Mouse (Mus musculus) megakaryocyte, embryonic 14.5 days (primary cell): ENCODE measurements around the gene Ranbp3l. TPM values are rescaled to one million over a fixed set of nuclear protein-coding genes. Genes with fewer than 3 reads are reported as not detected.
"Not testable (repeated sequence)": the region's sequence is repeated elsewhere in the genome, so short reads cannot be mapped to it uniquely, and the experiment has no call there.

Experiments used
- H3K27me3 ChIP-seq: replicated peaks from 2 replicates; pipeline ENCODE3; 2012; ENCODE audit warnings: inconsistent platforms
- H3K36me3 ChIP-seq: replicated peaks from 2 replicates; pipeline ENCODE3; 2012; ENCODE audit warnings: low read length, inconsistent platforms, mixed read lengths
- H3K4me1 ChIP-seq: 2 replicates; pipeline ENCODE4 v1.6.1; 2012; ENCODE audit warnings: inconsistent platforms
- H3K4me3 ChIP-seq: replicated peaks from 2 replicates; pipeline ENCODE3; 2012; ENCODE audit warnings: moderate library complexity, mild to moderate bottlenecking, inconsistent platforms
- H3K9me3 ChIP-seq: 2 replicates; pipeline ENCODE4 v1.6.1; 2012; ENCODE audit warnings: inconsistent platforms
- FLI1 ChIP-seq: IDR thresholded peaks from 2 replicates; pipeline ENCODE4 v1.6.1; 2012; ENCODE audit warnings: low read length, inconsistent platforms, mixed read lengths
- GATA1 ChIP-seq: IDR thresholded peaks from 3 replicates; pipeline ENCODE4 v1.6.1; 2012; ENCODE audit warnings: mixed read lengths, low read length, inconsistent platforms, borderline replicate concordance
- polyA plus RNA-seq: library from polyadenylated mRNA; stranded (reverse); fragments of >175 nt; gene quantifications from 2 replicates; pipeline ENCODE4 v1.2.3, GENCODE M21; 2012; ENCODE audit warnings: low replicate concordance; ENCODE audit not compliant: insufficient read depth

The Ranbp3l gene
- polyA plus RNA-seq, 1 experiment: not detected

- Histone ChIP-seq H3K4me3 (no peak overlapping the region), H3K36me3 (no peaks in the 10 kb centered on the region), H3K27me3 (no peaks in the 10 kb centered on the region), H3K4me1 (no peaks in the 10 kb centered on the region), H3K9me3 (no peaks in the 10 kb centered on the region)
- no peak for TF ChIP-seq FLI1
- no peak for TF ChIP-seq GATA1
These were observed 27.0 kb downstream of the Ranbp3l start for GRCm38 (mm10) chr15:8994608-8995277.

GRCm38 (mm10) chr15:8995490-8995889, 27.7 kb downstream of the Ranbp3l start:
- Histone ChIP-seq H3K36me3 (no peaks in the 10 kb centered on the region), H3K4me3 (no peak overlapping the region), H3K9me3 (no peaks in the 10 kb centered on the region), H3K4me1 (no peaks in the 10 kb centered on the region), H3K27me3 (no peaks in the 10 kb centered on the region)
- no peak for TF ChIP-seq GATA1
- TF ChIP-seq FLI1: no peak

DNA sequence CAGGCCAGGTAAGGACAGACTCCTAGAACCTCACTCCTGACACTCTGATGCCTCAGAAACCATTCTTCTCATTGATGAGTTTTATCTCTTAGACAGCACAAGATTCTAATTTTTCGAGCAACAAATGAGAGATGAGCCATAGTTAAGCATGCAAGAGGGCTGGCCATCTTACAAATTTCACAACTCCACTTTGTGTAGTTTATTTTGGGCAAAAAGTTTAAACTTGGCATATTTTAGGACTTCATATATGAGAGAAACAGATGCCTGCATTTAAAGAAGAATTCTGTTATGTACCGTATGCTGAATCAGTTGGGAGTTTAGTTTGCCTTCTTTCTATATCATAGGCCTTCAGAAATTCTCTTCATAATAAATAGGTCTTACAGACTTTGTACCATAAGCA, 35.0 kb downstream of the Ranbp3l start:
- Histone ChIP-seq H3K27me3 (no peaks in the 10 kb centered on the region), H3K9me3 (no peaks in the 10 kb centered on the region), H3K36me3 (no peaks in the 10 kb centered on the region), H3K4me3 (no peak overlapping the region), H3K4me1 (no peaks in the 10 kb centered on the region)
- TF ChIP-seq GATA1 (no peak), FLI1 (no peak)

DNA sequence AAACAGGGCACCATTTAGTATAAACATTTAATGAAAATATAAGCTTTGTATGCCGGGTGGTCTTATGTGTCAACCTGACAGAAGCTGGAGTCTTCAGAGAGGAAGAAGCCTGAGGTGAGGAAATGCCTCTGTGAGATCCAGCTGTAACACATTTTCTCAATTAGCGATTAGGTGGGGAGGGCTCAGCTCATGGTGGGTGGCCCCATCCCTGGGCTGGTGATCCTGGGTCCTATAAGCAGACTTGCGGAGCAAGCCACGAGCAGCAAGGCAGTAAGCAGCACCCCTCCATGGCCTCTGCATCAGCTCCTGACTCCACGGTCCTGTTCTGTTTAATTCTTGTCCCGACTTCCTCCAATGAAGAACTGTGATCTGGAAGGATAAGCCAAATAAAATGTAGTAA, 41.4 kb downstream of the Ranbp3l start:
- Histone ChIP-seq H3K9me3 (no peaks in the 10 kb centered on the region), H3K4me3 (no peak overlapping the region), H3K4me1 (no peaks in the 10 kb centered on the region), H3K27me3 (no peaks in the 10 kb centered on the region), H3K36me3 (no peaks in the 10 kb centered on the region)
- TF ChIP-seq FLI1 (no peak), GATA1 (no peak)

DNA sequence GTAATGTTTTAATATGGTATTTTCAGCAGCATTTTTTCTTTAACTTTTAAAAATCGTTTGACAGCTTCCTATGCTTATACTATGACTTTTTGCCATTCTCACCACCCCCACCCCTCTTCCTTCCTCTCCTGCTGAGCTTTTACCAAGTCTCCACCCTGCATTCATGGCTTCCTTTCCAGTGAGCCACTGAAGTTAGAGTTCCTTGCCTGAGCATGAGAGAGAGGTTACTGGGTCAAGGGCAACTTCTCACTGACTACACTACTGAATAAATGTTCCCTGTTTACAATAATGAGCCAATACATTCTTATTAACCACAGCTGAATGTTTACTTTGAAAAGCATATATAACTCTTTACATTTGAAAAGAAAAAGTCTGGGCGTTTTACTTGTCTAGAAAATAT, 46.8 kb downstream of the Ranbp3l start:
- no peaks in the 10 kb centered on the region for H3K27me3 ChIP-seq
- H3K9me3 ChIP-seq: peaks cover 3% of the 10 kb centered on the region
- no peaks in the 10 kb centered on the region for H3K36me3 ChIP-seq
- peaks cover 3% of the 10 kb centered on the region; the same call in 1 of the 2 replicates for H3K4me1 ChIP-seq
- H3K4me3 ChIP-seq: no peak overlapping the region
- TF ChIP-seq FLI1: no peak
- TF ChIP-seq GATA1: no peak

- not testable (repeated sequence) for H3K9me3 ChIP-seq, H3K4me3 ChIP-seq, H3K27me3 ChIP-seq, H3K4me1 ChIP-seq, H3K36me3 ChIP-seq
These were observed 47.7 kb downstream of the Ranbp3l start for GRCm38 (mm10) chr15:9015496-9015895.

- peaks cover 9% of the 10 kb centered on the region for H3K4me1 ChIP-seq
- H3K27me3 ChIP-seq: no peaks in the 10 kb centered on the region
- no peak for TF ChIP-seq FLI1
- TF ChIP-seq GATA1: no peak
- H3K4me3 ChIP-seq: no peak overlapping the region
- H3K36me3 ChIP-seq: no peaks in the 10 kb centered on the region
- H3K9me3 ChIP-seq: no peaks in the 10 kb centered on the region
These were observed 88.0 kb downstream of the Ranbp3l start for GRCm38 (mm10) chr15:9055704-9056103.

GRCm38 (mm10) chr15:9059856-9060255, 92.1 kb downstream of the Ranbp3l start:
- H3K4me3 ChIP-seq: no peak overlapping the region
- H3K4me1 ChIP-seq: peaks cover 9% of the 10 kb centered on the region
- no peaks in the 10 kb centered on the region for H3K27me3 ChIP-seq
- no peaks in the 10 kb centered on the region for H3K9me3 ChIP-seq
- no peaks in the 10 kb centered on the region for H3K36me3 ChIP-seq
- TF ChIP-seq FLI1: no peak
- no peak for TF ChIP-seq GATA1

GRCm38 (mm10) chr15:9061150-9061882, 93.6 kb downstream of the Ranbp3l start:
- H3K4me3 ChIP-seq: no peak overlapping the region
- no peaks in the 10 kb centered on the region for H3K36me3 ChIP-seq
- H3K9me3 ChIP-seq: no peaks in the 10 kb centered on the region
- no peaks in the 10 kb centered on the region for H3K27me3 ChIP-seq
- H3K4me1 ChIP-seq: peaks cover 9% of the 10 kb centered on the region
- TF ChIP-seq FLI1: no peak
- no peak for TF ChIP-seq GATA1

DNA sequence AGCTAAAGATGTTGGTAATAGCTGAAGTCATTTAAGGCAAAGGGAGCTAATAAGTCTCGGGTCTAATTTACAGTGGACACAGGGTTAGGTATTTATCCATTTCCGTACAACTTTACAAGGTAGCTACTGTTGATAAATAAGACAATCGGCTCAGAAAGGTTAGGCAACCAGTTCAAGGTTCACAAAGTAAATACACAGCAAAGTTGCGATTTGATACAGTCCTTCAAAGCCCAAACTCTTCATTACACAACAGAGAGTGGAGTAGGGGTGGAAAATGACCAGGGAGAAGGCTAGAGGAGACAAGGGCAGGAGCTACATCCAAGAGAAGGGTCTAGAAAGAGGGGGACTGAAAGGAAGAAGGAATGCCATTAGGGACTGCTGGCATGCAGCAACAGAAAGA, 101.1 kb downstream of the Ranbp3l start:
- H3K9me3 ChIP-seq: no peaks in the 10 kb centered on the region
- no peak overlapping the region for H3K4me3 ChIP-seq
- H3K4me1 ChIP-seq: peaks cover 21% of the 10 kb centered on the region
- no peaks in the 10 kb centered on the region for H3K36me3 ChIP-seq
- no peak for TF ChIP-seq FLI1
- no peaks in the 10 kb centered on the region for H3K27me3 ChIP-seq

DNA sequence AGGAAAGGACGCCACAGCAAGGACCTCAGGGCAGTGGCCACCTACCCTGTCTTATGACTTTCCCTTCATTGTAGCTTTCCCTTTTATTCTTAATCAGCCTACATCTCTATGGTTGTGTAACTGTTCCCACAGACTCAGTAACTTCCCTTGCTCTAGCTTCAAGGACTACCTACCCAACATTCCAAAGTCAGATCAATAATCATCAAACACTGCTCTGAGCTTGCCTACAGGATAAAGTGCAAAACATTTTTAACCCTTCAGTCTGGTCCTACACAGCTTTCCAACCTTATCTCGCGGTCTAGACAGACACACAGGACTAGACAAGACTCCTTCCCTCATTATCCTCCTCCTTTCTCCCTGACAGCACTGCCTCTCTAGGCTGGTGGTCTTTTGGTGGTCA, 102.6 kb downstream of the Ranbp3l start:
- peak overlapping the region; percentile 98 for H3K4me3 ChIP-seq
- TF ChIP-seq GATA1: no peak

More for the DNA sequence above, 102.6 kb downstream of the Ranbp3l start:
- Histone ChIP-seq H3K9me3 (no peaks in the 10 kb centered on the region), H3K36me3 (peaks cover 3% of the 10 kb centered on the region), H3K27me3 (no peaks in the 10 kb centered on the region), H3K4me1 (peaks cover 36% of the 10 kb centered on the region)
